Mouse (Mus musculus) megakaryocyte, adult 5-6 weeks (primary cell): ENCODE results near the gene Dnajb11. TPM values are rescaled to one million over a fixed set of nuclear protein-coding genes. Genes with fewer than 3 reads are reported as not detected.
A peak's percentile ranks its signal among the peaks of the same experiment; 100 is the strongest.

Source experiments
- ATAC-seq: 2 replicates; pipeline ENCODE4 v1.8.0; 2016; ENCODE audit warnings: mild to moderate bottlenecking, inconsistent platforms; ENCODE audit not compliant: poor library complexity, severe bottlenecking
- total RNA-seq, 2 experiments: library from RNA; stranded (forward) in 1 of 2; stranded (reverse) in 1 of 2; fragments of 153-499, 151-499 nt in 1 of 2; fragments of 221-1000, 200-1000 nt in 1 of 2; gene quantifications; 2 replicates each; pipeline versions ENCODE4 v1.2.3 to v1.2.4; 2015 to 2017

The Dnajb11 gene
- total RNA-seq (2015) = 62.0 and 63.4 TPM in 2 replicates
- 142 and 147 TPM in 2 replicates for total RNA-seq (2017)

DNA sequence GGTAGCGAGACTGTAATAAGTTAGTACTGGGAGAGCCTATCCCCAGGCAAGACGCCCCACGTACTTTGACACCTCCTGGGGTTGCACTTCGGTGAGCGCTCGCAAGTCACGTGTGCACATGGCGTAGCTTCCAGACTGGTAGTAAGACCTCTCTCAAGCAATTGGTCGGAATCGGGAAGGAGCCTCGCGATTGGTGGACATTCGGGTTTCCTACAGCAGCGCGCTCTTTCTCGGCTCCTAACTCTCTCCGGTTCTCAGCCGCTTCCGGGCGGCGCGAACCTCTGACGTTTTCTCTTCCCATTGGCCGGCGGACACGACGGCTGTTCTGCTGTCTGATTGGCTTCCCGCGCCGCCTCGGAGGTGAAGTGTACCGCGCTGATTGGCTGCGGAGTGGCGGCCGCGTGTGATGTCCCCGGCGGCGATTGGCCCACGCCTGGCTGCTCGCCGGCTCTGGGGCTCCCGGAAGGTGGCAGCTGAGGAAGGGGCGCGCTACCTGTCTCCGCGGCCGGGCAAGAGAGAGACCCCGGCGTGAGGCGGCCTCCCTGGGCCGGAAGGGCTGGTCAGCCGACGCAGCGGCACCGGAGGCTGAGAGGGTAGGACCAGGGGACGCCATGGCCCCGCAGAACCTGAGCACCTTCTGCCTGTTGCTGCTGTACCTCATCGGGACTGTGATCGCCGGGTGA is at the start of gene Dnajb11, which contains the start of gene Tbccd1:
Gene Dnajb11 (plus strand): TSS at position 415 of the 683 bp plus-strand sequence.
Gene Tbccd1 (minus strand): TSS at position 239 of the 683 bp plus-strand sequence.
- ATAC-seq = peak; percentile 95

DNA sequence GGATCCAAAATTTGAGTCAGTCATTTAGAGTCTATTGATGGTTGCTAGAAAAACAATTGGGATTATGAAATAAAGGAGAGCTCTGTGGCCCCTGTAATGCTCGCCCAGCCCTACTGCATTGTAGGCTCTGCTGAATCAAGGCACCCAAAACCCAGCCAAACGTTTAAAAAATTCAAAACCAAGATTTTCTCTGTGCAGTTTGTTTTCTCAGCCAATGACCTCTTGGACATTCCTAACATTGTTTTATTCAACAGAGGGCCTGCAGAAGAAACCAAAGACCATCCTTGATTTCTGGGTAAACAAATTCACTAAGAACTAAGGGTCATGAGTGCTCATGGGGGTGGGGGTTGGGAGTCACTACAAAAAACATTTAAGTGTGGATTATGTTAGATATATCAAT is 46.2 kb upstream of the Dnajb11 start, which contains the start of gene Crygs:
Gene Crygs (minus strand): TSS at position 101 of the 400 bp plus-strand sequence.
- ATAC-seq = no peak

DNA sequence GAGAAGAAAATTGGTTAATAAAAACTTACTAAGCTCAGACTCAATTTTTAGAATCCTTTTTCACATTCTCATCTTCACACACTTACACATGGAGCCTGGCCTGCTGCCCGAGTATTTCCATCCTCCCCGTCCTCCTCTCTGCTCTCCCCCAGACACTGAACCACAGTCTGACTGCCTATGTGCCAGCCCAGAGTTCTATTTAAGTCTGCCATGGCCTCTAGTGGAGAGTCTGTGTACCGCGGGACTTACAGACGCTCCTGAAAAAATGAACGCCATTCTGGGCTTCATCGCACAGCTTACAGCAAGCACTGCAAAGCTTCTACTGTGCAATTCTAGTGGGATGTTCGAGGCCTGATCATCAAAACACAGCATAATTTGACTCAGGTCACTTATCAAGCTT is 36.9 kb upstream of the Dnajb11 start:
- no peak for ATAC-seq

DNA sequence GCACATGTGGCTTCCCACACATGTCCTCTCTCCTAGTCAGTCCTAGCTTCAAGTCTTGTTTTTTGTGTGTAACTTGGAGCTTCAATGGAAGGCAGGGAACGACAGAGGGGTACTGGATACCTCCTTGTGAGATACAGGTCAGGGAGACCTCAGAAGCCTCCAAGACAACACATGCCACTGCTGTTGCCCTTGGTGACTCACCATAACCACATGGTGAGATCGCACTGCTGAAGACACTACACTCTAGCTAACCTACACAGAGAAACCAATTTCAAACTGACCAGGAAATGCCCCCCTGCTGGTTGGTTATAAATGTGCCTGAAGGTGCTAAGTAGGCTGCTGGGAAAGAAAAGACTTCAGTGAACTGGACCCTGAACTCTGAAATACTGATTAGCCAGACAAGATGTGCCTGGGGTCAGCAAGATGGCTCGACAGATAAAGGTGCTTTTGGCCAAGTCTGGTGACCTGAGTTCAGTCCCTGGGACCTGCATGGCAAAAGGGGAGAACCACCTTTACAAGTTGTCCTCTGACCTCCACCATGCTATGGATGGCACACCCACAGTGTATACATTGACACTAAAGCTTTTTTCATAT is 24.6 kb upstream of the Dnajb11 start:
- no peak for ATAC-seq

DNA sequence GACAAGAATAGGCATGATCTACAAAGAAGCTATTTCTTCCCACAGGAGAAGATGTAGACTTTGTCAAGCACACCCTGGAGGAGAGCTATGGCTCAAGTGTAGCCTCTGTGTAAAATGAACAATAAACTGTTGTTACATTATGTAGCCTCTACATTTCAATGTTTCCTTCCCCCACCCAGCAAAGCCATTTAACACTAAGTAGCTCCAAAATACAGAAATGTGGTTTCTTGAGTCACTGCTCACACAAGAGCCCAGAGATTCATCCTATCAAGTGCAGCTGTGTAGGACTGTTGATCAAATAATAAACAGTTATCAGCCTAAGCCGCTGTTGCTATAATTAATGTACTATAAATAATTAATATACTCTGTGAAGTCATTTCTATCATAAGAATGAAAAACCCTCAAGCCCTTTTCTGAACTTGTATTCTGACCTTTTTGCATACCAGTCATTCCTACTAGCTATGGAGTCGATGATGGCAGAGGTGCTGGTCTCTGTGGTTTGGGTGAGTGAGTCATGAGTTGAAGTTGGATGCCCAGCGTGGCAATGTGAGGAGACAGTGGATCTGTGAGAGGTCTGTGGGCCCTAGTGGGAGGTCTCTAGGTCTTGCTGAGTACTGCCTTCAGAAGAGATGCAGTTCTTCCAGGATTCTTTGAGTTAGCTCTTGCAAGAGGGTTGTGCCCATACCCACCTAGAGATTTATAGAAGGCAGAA is 18.3 kb upstream of the Dnajb11 start:
- ATAC-seq = no peak

DNA sequence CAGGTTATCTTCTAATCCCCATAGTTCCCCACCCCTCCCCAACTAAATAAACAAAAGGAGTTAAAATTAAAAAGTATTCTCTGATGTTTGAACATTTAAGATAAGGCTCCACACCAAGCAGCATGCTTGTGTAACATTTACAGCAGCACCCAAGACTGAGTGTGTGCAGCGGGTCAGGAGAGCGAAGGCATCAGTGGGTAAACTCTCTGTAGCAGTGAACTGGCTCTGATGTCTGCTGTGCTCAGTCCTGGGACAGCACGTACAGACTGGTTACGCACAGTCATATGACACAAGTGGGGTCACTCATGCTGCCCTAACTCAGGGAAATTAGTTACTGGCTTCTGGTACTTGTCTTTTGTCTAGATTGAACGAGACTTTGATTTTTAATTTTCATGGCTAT is 14.8 kb upstream of the Dnajb11 start:
- ATAC-seq = no peak

DNA sequence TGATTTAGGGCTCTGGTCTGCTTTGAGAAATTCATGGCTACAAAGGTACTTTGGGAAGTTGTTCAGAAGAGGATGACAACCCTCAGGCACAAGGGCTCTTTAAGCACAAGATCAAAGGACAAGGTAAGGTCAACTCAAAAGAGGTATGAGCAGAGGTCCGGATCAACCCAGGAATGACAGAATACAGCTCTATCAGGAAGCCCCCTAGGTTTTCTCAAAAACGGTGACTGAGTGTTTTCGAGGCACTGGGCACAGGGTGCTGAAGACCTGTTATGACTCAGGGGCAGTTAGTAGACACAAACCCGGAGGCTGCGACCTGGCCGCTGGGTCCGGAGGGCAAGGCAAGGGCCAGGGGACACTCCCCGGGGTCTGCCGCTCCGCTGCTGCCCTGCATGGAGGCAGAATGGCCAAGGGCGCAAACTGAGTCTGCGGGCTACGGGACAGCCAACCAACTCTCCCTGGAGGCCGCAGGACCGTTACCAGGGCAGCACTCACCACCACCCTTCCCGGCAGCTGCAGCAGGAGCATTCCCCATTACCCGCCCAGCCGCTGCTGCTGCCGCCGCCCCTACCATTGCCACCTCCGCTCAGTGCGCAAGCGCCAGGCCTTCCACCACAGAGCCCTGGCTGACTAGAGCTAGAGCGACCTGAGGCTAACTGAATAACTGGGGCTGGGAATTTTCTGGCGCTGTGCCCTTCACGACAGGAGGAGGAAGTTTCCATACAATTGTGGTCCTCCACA is 13.4 kb upstream of the Dnajb11 start:
- ATAC-seq = no peak

DNA sequence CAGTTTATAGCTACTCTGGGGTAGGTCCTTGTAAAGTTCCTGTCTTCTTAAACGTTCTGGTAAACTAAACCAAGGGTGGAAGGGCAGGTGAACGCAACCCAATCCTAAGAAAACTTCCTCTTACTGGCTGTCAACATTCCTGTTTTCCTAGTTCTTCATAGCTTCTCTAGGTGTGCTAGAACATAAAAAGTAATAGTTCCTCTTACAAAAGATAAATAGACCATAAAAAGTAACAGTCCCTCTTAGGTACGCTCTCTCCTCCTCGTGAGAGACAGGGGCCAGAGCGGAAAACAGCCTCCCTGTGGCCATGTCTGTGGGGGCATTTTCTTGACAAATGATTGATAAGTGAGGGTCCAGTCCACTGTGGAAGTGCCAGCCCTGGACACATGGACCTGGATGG is 12.8 kb upstream of the Dnajb11 start:
- ATAC-seq = no peak

DNA sequence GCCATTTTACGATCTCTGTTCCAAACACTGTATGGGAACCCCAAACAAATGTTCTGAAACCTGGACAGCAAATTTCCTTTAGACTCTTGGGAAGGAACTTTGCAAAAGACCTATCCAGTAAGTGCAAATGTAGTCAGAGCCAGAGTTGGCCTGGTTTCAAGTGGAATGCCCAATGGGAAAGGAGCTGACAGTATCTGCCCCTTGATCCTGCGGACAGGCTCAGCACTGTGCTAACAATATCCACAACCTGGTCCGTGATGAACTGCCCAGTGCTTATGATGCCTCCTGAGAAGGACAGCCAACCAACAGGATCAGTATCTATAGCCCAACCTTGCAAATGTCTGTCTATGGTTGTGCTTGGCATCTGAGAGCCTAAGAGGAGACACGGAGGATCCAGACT is 12.2 kb upstream of the Dnajb11 start:
- ATAC-seq = no peak

DNA sequence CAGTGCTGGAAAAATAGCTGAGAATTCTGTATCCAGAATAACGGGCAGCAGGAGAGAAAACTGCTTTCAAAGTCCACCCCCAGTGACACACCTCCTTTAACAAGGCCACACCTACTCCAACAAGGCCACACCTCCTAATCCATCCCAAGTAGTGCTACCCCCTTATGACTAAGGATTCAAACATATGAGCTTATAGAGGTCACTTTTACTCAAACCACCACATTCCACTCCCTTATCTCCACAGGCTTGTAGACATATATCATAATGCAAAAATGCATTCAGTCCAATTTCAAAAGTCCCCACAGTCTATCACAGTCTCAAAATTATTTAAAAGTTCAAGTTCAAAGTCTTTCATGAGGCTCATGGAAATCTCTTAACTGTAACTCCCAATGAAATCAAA is 10.0 kb upstream of the Dnajb11 start:
- no peak for ATAC-seq

DNA sequence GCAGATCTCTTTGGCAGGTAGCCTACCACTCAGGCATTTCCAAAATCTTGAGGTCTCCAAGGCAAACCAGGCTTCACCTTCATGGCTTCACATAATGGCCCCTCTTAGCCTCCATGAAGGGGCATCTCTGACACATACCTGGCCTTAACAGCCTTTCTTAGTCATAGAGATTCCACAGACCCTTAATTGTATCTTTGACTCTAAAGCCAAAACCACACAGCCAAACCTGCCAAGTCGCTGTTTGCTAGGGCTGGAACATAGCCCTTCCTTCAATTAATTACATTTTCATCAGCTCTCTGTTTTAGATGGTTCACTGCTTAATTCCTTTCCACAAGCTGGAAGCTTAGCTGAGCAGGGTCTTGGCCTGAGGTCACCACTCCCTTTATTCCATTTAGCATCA is 9.3 kb upstream of the Dnajb11 start:
- ATAC-seq = no peak

DNA sequence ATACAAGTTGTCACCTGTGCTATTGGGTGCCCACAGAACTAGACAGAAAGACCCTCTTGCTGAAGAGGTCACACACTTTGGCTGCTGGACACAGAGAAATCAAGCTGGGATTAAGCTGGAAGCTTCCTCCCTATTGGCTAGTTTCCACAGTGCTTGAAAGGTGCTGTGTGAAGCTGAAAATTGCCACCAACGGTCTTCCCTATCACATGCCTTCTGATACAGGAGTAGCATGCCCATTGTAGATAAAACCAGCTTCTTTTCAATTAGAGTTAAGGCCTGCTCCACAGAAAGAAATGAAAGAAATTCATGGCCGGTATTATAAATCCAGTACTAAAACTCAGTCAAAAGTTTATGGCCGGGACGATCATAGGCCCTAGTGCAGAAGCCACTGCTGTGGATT is 4.9 kb upstream of the Dnajb11 start:
- no peak for ATAC-seq

DNA sequence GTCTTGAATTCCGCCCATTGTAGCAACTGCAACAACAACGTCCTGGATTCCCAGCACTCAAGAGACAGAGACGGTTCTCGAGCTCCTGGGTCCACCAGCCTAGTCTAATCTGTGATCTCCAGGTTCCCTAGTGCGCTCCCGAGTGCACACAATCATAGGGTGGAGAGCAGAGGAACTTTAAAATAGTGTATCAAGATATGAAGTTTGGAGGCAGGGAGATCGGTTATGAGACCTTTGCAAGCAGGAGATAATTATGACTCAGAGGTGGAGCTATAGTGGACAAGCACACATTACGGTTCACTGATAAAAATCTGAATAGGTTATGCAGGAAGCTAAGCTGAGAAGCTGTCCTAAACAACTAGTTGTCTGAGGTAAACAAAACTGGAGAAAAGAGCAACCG is 872 bp upstream of the Dnajb11 start:
- no peak for ATAC-seq

DNA sequence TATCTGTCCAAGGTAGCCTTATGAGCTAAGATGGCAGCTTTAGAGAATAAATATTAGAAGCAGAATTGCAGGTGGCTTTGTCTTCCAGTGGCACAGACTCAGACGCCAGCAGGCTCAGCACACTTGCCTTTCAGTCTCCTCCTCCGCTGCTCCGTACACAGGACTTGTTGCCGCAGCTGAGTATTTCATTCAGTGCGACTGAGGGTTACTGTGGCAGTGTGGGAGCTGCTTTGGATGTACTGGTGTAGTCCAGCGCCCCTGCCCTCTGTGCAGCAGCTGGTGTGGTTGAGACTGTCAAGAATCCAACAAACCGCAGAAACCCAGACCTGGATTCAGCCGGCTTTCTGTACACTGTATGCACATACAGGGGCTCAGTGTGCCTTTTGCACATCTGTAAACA is 14.8 kb downstream of the Dnajb11 start:
- ATAC-seq = no peak

DNA sequence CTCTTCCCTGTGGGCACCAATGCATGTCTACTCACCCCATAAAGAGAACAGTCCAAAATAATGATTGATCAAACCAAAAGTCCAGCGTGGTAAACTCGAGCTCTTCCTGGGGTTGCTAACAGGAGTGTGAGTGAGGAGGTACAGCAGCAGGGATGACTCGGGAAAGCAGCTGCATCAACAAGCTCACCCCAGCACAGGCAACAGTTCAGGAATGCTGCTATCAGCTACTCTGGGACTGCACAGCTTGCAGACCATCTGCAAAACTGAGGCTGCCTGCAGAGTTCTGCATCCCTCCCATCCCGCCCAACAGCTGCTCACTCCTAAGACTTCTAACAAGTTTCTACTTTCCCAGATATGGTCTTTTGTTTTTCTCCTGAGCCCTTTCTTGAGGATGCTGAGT is 15.7 kb downstream of the Dnajb11 start:
- no peak for ATAC-seq

DNA sequence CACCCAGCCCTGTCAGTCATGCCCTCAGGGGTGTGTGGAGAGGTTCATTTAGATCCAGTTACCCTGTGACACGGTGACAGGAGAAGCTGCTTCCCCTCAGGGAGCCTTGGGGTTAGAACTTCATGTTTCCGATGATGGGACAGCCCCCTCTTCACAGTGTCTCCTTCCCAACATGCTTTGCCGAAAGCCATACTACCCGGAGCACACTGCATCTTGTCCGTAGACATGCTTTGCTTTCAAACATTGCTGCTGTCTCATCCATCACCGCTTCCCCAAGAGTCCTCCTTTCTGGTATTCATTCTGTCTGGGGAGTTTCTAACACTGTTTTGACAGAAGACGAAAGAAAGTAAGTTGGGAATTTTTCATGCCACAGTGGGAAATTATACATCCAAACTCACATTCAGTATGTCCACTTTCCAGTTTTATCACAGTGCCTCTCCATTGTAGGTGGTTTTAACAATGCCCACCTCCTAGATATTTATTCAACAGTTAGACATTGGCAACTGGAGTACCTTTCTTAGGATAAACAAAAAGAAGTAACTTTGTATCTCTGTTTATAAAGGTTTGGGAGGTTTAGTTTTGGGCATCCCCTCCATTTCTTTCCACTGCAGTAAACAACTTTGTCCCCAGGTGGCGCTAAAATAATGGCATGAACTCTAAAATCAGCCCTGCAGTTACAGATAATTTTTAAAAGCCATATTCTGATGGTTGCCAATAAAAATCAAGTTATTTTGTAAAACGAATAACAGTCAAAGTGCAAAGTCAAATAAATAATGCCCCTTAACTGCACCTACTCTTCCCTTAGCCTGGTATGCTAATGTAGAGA is 18.8 kb downstream of the Dnajb11 start:
- ATAC-seq = no peak

DNA sequence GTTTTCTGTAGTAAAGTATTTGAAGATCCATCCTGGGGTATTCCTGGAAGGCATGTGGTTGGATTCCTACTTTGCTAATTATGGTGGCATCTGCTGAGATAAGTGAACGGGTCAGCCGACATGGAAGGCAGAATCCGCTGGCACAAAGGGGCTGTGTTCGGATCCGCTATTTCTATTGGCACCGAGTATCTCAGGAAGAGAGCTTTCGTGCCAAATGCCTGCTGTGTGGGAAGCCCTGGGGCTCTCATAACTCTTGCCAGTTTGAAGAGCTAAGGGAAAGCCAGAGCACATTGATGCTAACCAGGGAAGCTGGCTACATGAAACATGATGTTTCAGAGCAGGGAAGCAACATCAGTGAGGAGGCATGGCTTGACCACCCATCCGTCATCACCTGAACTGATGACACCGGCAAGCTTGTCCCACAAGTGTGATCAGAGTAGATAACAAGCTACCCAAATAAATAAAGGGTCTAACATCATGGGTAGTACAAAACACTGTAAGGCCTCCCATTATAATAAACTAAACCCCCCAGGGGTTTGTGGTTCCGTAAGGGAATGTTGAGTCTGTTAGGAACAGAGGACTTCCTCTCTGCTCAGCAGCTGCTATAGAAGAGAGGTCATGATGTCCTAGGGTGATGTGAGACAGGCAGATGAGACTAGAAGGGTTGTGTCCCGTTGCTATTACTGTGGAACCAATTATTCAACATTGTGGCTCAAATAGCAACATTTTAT is 20.2 kb downstream of the Dnajb11 start:
- no peak for ATAC-seq

DNA sequence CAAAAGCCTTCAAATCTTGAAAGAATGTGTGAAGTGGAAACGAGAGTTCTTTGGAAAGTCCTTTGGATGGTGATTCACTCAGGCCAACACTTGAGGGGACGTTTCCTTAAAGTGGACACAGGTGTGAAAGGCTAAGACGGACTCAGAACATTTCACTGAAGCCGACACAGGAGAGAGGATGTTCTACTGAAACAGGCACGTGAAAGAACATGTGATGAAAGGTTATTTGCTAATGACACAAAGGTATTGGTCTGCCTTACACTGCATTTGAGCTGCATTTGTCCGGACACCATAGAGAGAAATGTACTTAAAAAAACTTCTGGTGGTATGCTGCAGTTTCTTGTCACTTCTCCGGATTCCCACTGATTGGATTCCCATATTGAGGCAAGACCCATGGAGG is 21.1 kb downstream of the Dnajb11 start:
- ATAC-seq = no peak

DNA sequence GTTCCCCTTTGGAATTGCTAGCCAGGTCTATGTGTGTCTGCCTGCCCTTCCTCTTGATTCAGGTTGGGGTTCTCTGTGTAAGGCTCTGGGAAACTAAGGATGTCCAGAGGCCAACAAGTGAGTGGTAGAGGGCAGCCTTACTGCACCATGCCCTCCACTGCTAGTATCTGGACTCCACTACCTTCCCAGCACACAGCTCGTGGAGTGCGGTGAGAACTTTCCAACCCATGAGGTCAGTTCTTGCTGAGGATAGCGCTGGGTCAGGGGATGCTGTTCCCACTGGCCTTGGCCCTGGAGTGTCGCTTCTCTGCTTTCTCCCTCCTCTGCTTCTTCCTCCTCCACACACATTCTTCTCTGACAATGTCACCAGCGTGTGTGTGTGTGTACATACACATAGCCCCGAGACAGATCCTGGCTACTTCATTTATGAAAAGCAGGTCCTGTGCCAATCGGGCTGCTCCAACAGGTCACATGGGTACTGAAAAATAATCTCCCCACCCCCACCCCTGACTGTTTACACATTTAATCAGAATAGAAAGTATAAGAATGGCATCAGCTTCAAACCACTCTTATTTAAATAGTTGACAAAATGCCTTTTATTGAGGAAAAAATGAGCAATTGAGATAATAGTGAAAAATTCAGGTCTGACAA is 22.4 kb downstream of the Dnajb11 start:
- no peak for ATAC-seq
